Mouse (Mus musculus): Measurements from ENCODE around the gene Rab11fip3. TPM values are rescaled to one million over a fixed set of nuclear protein-coding genes. Genes with fewer than 3 reads are reported as not detected.
"Not testable (repeated sequence)": the region's sequence is repeated elsewhere in the genome, so short reads cannot be mapped to it uniquely, and the experiment has no call there.

Gene Rab11fip3
- polyA plus RNA-seq (2012; ENCODE audit: insufficient read depth, insufficient read length, missing spikeins), result 5.3 and 5.7 TPM in 2 replicates

DNA sequence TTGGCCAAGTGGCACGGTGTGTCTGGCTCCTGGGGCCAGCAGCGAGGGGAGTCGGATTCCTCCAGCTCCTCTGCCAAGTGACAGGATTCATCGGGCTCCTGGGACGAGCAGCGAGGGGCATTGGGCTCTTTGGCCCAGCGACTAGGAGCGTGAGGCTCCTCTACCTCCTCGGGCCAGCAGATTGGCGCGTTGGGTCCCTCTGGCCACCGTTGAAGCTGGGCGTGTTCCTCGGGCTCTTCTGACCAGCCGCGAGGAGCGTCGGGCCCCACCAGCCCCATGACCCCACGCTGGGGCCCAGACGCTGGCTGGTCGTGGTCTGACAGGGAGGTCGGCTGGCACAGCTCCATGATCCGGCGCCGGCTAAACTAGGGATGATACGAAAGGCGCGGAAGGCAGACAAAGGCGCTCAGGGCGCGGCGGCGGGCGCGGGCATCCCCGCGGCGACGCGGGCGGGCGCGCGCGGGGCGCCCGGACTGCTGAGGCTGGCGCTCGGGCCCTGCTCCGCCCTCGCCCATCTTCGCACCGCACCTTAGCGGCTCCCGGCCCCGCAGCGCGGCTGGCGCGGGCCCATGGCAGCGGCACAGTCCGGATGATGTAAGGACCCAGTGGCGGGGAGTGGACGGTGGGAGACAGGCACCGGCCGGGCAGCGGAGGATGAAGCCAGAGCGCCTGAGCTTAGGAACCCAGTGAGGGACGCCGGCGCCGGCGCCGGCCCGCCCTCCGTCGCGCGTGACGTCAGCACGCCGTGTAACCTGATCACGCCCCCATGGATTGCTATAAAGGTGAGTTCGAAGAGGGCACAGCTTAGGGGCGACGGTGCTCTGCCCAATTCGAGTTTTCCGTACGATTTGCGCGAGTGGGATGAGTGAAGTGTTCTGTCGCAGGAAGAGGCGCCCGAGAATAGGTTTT is at the start of gene Rab11fip3:
TSS of gene Rab11fip3 (minus strand) at position 725 of the 909 bp plus-strand sequence.
- Histone ChIP-seq H3K27ac (replicated peaks; ENCODE audit: low read depth, low read length) (peak within 1 kb of the TSS; percentile 11; the same call in 1 of the 2 replicates), H3K4me3 (ENCODE audit: insufficient read depth, low read depth, low read length) (peak within 1 kb of the TSS; percentile 80), H3K4me1 (ENCODE audit: control insufficient read depth, insufficient read depth, insufficient read length, low read length) (peaks cover 20% of the 10 kb centered on the region)

DNA sequence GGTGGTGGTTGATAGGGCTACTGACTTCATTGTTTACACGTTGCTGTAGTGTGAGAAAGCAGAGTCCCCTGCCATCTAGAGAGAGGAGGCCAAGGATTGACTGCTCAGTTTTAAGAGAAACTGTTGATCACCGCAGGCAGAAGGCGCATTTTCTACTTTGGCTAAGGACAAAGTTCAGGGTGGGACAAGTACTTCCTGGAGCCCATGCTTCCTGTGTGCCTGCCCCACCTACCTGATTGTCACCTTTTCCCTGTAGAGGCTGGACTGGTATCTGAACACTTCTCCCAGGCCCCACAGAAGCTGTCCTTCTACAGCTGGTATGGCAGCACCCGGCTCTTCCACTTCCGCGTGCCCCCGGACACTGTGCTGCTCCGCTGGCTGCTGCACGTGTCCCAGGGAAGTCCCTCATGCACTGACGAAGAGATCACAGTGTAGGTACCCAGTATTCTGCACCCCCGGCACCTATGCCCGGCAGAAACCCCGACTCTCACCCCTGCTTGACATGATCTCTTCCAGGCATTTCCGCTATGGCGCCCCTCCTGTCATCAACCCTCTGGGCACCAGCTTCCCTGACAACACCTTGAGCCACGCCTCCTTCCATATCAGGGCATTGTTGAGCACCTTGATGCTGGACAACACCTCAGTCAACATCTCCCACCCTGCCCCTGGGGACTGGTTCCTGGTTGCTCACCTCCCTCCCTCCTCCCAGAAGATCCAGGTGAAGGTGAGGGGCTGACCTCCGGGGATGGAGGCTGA is 47.3 kb upstream of the Rab11fip3 start:
- H3K27ac ChIP-seq (replicated peaks; ENCODE audit: low read depth, low read length), result no peak overlapping the region
- no peak overlapping the region for H3K4me3 ChIP-seq (ENCODE audit: insufficient read depth, low read depth, low read length)
- H3K4me1 ChIP-seq (ENCODE audit: control insufficient read depth, insufficient read depth, insufficient read length, low read length), result peaks cover 3% of the 10 kb centered on the region; the same call in 1 of the 2 replicates

GRCm38 (mm10) chr17:26115956-26116487 is 46.7 kb upstream of the Rab11fip3 start:
- H3K4me1 ChIP-seq (ENCODE audit: control insufficient read depth, insufficient read depth, insufficient read length, low read length), result peaks cover 3% of the 10 kb centered on the region; the same call in 1 of the 2 replicates
- H3K4me3 ChIP-seq (ENCODE audit: insufficient read depth, low read depth, low read length), result no peak overlapping the region
- no peak overlapping the region for H3K27ac ChIP-seq (replicated peaks; ENCODE audit: low read depth, low read length)

DNA sequence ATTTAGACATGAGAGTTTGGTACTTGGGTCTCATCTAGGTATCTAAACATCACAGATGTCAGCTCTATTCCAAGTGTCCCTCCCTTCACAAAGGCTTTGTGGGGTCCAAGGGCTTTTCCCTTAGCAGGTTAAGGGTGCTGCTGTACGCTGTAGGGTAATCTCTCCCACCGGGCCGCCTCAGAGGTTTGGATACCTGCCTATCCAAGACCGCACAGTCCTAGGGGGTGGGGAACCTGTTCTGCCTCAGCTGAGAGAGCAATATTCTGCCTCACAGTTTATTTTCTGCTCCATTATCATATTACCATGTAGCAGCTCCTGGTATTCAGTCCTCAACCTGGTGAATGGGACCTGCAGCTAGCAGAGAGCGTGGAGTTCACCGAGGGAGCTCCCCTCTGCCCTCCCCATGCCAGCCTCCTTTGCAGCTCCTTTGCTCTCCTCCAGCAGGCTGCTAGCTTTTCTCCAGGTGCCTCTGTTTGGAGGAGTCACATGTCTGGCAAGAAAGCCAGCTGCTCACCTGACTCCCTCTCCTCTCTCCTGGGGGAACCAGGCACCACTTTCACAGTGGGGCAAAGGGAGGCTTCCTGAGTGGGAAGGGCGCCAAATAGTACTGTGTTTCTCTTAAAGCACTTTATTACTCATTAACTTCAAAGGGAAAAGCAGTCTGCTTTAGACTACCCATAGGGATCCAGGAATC is 46.0 kb upstream of the Rab11fip3 start:
- H3K27ac ChIP-seq (replicated peaks; ENCODE audit: low read depth, low read length), result no peak overlapping the region
- H3K4me1 ChIP-seq (ENCODE audit: control insufficient read depth, insufficient read depth, insufficient read length, low read length), result peaks cover 3% of the 10 kb centered on the region; the same call in 1 of the 2 replicates
- no peak overlapping the region for H3K4me3 ChIP-seq (ENCODE audit: insufficient read depth, low read depth, low read length)

DNA sequence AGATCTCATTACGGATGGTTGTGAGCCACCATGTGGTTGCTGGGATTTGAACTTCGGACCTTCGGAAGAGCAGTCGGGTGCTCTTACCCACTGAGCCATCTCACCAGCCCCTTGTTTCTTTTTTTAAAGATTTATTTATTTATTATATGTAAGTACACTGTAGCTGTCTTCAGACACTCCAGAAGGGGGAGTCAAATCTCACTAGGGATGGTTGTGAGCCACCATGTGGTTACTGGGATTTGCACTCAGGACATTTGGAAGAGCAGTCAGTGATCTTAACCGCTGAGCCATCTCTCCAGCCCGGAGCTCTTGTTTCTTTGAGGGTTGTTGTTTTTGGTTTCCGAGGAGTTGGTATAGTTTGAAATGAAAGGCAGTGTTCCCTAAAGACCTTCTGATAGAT is 45.1 kb upstream of the Rab11fip3 start:
- not testable (repeated sequence) for H3K4me1 ChIP-seq (ENCODE audit: control insufficient read depth, insufficient read depth, insufficient read length, low read length); H3K4me3 ChIP-seq (ENCODE audit: insufficient read depth, low read depth, low read length); H3K27ac ChIP-seq (replicated peaks; ENCODE audit: low read depth, low read length)

DNA sequence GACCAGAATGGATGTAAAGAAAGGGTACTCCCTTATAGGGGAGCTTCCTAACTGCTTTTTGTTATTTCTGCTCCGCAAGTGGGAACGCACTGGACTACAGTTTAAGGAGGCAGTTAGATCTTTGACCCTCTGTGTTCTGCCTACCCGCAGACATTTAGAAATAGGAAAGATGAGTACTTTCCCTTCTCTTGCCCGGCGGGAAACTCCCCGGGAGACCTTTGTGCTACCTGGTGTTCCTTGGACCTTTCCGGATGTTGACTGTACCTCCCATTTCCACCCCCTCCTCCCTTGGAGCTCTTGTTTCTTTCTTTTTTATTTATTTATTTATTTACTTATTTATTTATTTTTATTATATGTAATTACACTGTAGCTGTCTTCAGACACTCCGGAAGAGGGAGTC is 44.7 kb upstream of the Rab11fip3 start:
- peaks cover 3% of the 10 kb centered on the region; the same call in 1 of the 2 replicates for H3K4me1 ChIP-seq (ENCODE audit: control insufficient read depth, insufficient read depth, insufficient read length, low read length)
- no peak overlapping the region for H3K27ac ChIP-seq (replicated peaks; ENCODE audit: low read depth, low read length)
- peak overlapping the region; percentile 54 for H3K4me3 ChIP-seq (ENCODE audit: insufficient read depth, low read depth, low read length)

- H3K4me3 ChIP-seq (ENCODE audit: insufficient read depth, low read depth, low read length), result peak within 1 kb of the TSS; percentile 54
- H3K27ac ChIP-seq (replicated peaks; ENCODE audit: low read depth, low read length), result no peak within 1 kb of the TSS
- peaks cover 3% of the 10 kb centered on the region; the same call in 1 of the 2 replicates for H3K4me1 ChIP-seq (ENCODE audit: control insufficient read depth, insufficient read depth, insufficient read length, low read length)
Observed at GRCm38 (mm10) chr17:26113181-26113948, 44.0 kb upstream of the Rab11fip3 start, which contains the start of gene Tmem8. Tmem8 (plus strand) TSS chr17:26113299.

- Histone ChIP-seq H3K4me3 (ENCODE audit: insufficient read depth, low read depth, low read length) (peak overlapping the region; percentile 54), H3K4me1 (ENCODE audit: control insufficient read depth, insufficient read depth, insufficient read length, low read length) (peaks cover 3% of the 10 kb centered on the region; the same call in 1 of the 2 replicates), H3K27ac (replicated peaks; ENCODE audit: low read depth, low read length) (no peak overlapping the region)
Observed at GRCm38 (mm10) chr17:26112751-26113150, 43.4 kb upstream of the Rab11fip3 start.

DNA sequence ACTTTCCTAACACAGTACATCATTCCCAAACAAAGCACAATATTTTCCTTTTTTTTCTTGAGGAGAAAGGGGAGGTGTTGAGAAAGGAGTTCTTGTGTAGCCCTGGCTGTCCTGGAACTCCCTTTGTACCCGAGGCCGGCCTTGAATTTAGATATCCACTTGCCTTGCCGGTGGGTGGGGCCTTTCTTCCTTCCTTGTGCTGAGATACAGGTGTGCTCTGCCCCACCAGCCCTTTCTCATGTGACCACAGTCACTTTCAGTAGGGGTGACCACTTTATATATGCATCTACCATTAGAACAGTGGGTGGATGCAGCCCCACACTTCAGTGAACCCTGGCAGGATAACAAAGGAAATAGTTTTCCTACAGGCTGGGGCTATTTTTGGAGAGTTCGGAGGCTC is 42.4 kb upstream of the Rab11fip3 start:
- no peak overlapping the region for H3K27ac ChIP-seq (replicated peaks; ENCODE audit: low read depth, low read length)
- H3K4me1 ChIP-seq (ENCODE audit: control insufficient read depth, insufficient read depth, insufficient read length, low read length), result peaks cover 3% of the 10 kb centered on the region; the same call in 1 of the 2 replicates
- H3K4me3 ChIP-seq (ENCODE audit: insufficient read depth, low read depth, low read length), result no peak overlapping the region

DNA sequence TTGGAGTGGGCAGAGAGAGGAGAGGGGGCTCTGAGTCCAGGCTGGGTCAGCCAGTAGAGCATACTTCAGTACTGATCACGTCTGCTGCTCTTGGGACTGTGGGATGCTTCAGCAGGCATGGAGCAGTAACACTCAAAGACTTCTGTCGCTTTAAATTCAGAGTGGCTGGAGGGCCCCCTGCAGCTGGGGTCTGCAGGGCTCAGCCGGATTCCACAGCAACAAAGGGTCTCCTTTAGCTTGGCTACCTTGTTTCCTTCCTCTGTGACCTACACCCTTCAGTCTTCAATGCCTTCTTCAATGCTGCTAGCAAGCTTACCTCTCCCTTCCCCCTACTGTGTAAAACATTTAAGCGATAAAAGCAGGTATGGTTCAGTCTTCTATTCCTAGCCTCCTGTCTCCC is 41.7 kb upstream of the Rab11fip3 start:
- peaks cover 3% of the 10 kb centered on the region; the same call in 1 of the 2 replicates for H3K4me1 ChIP-seq (ENCODE audit: control insufficient read depth, insufficient read depth, insufficient read length, low read length)
- no peak overlapping the region for H3K27ac ChIP-seq (replicated peaks; ENCODE audit: low read depth, low read length)
- no peak overlapping the region for H3K4me3 ChIP-seq (ENCODE audit: insufficient read depth, low read depth, low read length)

GRCm38 (mm10) chr17:26110156-26110555 is 40.8 kb upstream of the Rab11fip3 start:
- H3K27ac ChIP-seq (replicated peaks; ENCODE audit: low read depth, low read length), result no peak overlapping the region
- H3K4me3 ChIP-seq (ENCODE audit: insufficient read depth, low read depth, low read length), result no peak overlapping the region
- peaks cover 3% of the 10 kb centered on the region; the same call in 1 of the 2 replicates for H3K4me1 ChIP-seq (ENCODE audit: control insufficient read depth, insufficient read depth, insufficient read length, low read length)

- H3K4me1 ChIP-seq (ENCODE audit: control insufficient read depth, insufficient read depth, insufficient read length, low read length), result no peaks in the 10 kb centered on the region
- no peak overlapping the region; the same call in 1 of the 2 replicates for H3K27ac ChIP-seq (replicated peaks; ENCODE audit: low read depth, low read length)
- no peak overlapping the region for H3K4me3 ChIP-seq (ENCODE audit: insufficient read depth, low read depth, low read length)
Observed at GRCm38 (mm10) chr17:26105619-26106018, 36.3 kb upstream of the Rab11fip3 start.

GRCm38 (mm10) chr17:26101478-26101877 is 32.1 kb upstream of the Rab11fip3 start:
- H3K4me1 ChIP-seq (ENCODE audit: control insufficient read depth, insufficient read depth, insufficient read length, low read length), result no peaks in the 10 kb centered on the region
- H3K4me3 ChIP-seq (ENCODE audit: insufficient read depth, low read depth, low read length), result no peak overlapping the region
- H3K27ac ChIP-seq (replicated peaks; ENCODE audit: low read depth, low read length), result no peak overlapping the region

GRCm38 (mm10) chr17:26100166-26100565 is 30.8 kb upstream of the Rab11fip3 start:
- Histone ChIP-seq H3K4me1 (ENCODE audit: control insufficient read depth, insufficient read depth, insufficient read length, low read length) (no peaks in the 10 kb centered on the region), H3K4me3 (ENCODE audit: insufficient read depth, low read depth, low read length) (no peak overlapping the region), H3K27ac (replicated peaks; ENCODE audit: low read depth, low read length) (0 out of 2 replicates have a peak overlapping the region, but pooled peaks have one; percentile 4)
